Mouse (Mus musculus) macrophage (primary cell): ENCODE measurements around the gene Slc6a21. TPM values are rescaled to one million over a fixed set of nuclear protein-coding genes. Genes with fewer than 3 reads are reported as not detected.

Experiments used
- polyA plus RNA-seq: library from polyadenylated mRNA; stranded (reverse); fragments of 250-400 nt; gene quantifications from 3 replicates; pipeline ENCODE4 v1.2.4, GENCODE M21; 2018; ENCODE audit warnings: inconsistent platforms

The Slc6a21 gene
- polyA plus RNA-seq, 1 experiment from 2014 or later, result not detected

Other genes with a start within 250 kb of the Slc6a21 start
- gene Prr12, start 224.6 kb upstream of the Slc6a21 start, polyA plus RNA-seq, result 15.5 to 17.7 TPM (median 17.1 TPM) in 3 replicates
- gene Nosip, start 215.1 kb upstream of the Slc6a21 start, polyA plus RNA-seq, result 40.1 to 50.7 TPM (median 45.7 TPM) in 3 replicates
- 19.0 to 31.7 TPM (median 28.6 TPM) in 3 replicates for gene Prrg2, start 214.8 kb upstream of the Slc6a21 start, polyA plus RNA-seq
- gene Rcn3, start 185.3 kb upstream of the Slc6a21 start, polyA plus RNA-seq, result 0.67 to 5.1 TPM (median 3.1 TPM) in 3 replicates
- gene Fcgrt, start 173.7 kb upstream of the Slc6a21 start, polyA plus RNA-seq, result 84.4 to 284 TPM (median 160 TPM) in 3 replicates
- gene Rps11, start 153.1 kb upstream of the Slc6a21 start, polyA plus RNA-seq, result 1,184 to 1,556 TPM (median 1,388 TPM) in 3 replicates
- 804 to 2,026 TPM (median 1,578 TPM) in 3 replicates for gene Rpl13a, start 148.8 kb upstream of the Slc6a21 start, polyA plus RNA-seq
- gene Gm45713, start 141.3 kb upstream of the Slc6a21 start, polyA plus RNA-seq, result not detected in 3 replicates
- 4.4 to 9.9 TPM (median 8.0 TPM) in 3 replicates for gene Flt3l, start 141.1 kb upstream of the Slc6a21 start, polyA plus RNA-seq
- gene Pih1d1, start 123.2 kb upstream of the Slc6a21 start, polyA plus RNA-seq, result 34.1 to 75.8 TPM (median 39.7 TPM) in 3 replicates
- 13.0 to 39.0 TPM (median 19.2 TPM) in 3 replicates for gene Aldh16a1, start 122.9 kb upstream of the Slc6a21 start, polyA plus RNA-seq
- gene Slc17a7, start 113.6 kb upstream of the Slc6a21 start, polyA plus RNA-seq, result not detected in 3 replicates
- gene Gfy, start 97.9 kb upstream of the Slc6a21 start, polyA plus RNA-seq, result not detected in 3 replicates
- gene Pth2, start 96.5 kb upstream of the Slc6a21 start, polyA plus RNA-seq, result not detected in 3 replicates
- gene Ccdc155, start 72.6 kb upstream of the Slc6a21 start, polyA plus RNA-seq, result not detected in 3 replicates
- gene Dkkl1, start 65.4 kb upstream of the Slc6a21 start, polyA plus RNA-seq, result not detected in 3 replicates
- gene Tead2, start 61.8 kb upstream of the Slc6a21 start, polyA plus RNA-seq, result not detected in 3 replicates
- 88.2 to 139 TPM (median 131 TPM) in 3 replicates for gene Cd37, start 38.4 kb upstream of the Slc6a21 start, polyA plus RNA-seq
- gene Slc6a16, start 36.4 kb upstream of the Slc6a21 start, polyA plus RNA-seq, result not detected in 3 replicates
- 4.2 to 6.1 TPM (median 4.7 TPM) in 3 replicates for gene Trpm4, start 56.3 kb downstream of the Slc6a21 start, polyA plus RNA-seq
- not detected in 3 replicates for gene Hrc, start 57.8 kb downstream of the Slc6a21 start, polyA plus RNA-seq
- gene Ppfia3, start 89.5 kb downstream of the Slc6a21 start, polyA plus RNA-seq, result 0.27 to 0.75 TPM in 2 of 3 replicates, not detected in the other
- 0.50 TPM in 1 of 3 replicates, not detected in the others for gene Lin7b, start 93.1 kb downstream of the Slc6a21 start, polyA plus RNA-seq
- 174 to 235 TPM (median 186 TPM) in 3 replicates for gene Snrnp70, start 118.2 kb downstream of the Slc6a21 start, polyA plus RNA-seq
- gene Kcna7, start 128.1 kb downstream of the Slc6a21 start, polyA plus RNA-seq, result not detected in 3 replicates
- not detected in 3 replicates for gene Ntf5, start 136.2 kb downstream of the Slc6a21 start, polyA plus RNA-seq
- not detected in 3 replicates for gene Lhb, start 143.3 kb downstream of the Slc6a21 start, polyA plus RNA-seq
- 7.1 to 9.5 TPM (median 7.3 TPM) in 3 replicates for gene Gys1, start 157.3 kb downstream of the Slc6a21 start, polyA plus RNA-seq
- 14.9 to 41.5 TPM (median 18.7 TPM) in 3 replicates for gene Ruvbl2, start 160.6 kb downstream of the Slc6a21 start, polyA plus RNA-seq
- 15,351 to 37,573 TPM (median 32,957 TPM) in 3 replicates for gene Ftl1, start 182.4 kb downstream of the Slc6a21 start, polyA plus RNA-seq
- 72.6 to 246 TPM (median 245 TPM) in 3 replicates for gene Bax, start 189.4 kb downstream of the Slc6a21 start, polyA plus RNA-seq
- not detected in 3 replicates for gene Tulp2, start 204.4 kb downstream of the Slc6a21 start, polyA plus RNA-seq
- gene Gm45808, start 209.3 kb downstream of the Slc6a21 start, polyA plus RNA-seq, result not detected in 3 replicates
- 12.5 to 24.6 TPM (median 12.8 TPM) in 3 replicates for gene Dhdh, start 211.3 kb downstream of the Slc6a21 start, polyA plus RNA-seq
- 298 to 734 TPM (median 400 TPM) in 3 replicates for gene Nucb1, start 232.9 kb downstream of the Slc6a21 start, polyA plus RNA-seq
- gene Ppp1r15a, start 248.8 kb downstream of the Slc6a21 start, polyA plus RNA-seq, result 21.4 to 32.3 TPM (median 27.6 TPM) in 3 replicates
- 0.04 to 1.5 TPM (median 0.68 TPM) in 3 replicates for gene Plekha4, start 248.8 kb downstream of the Slc6a21 start, polyA plus RNA-seq